ENCODE assay signal across 10 mouse cellular contexts in the genomic region with DNA sequence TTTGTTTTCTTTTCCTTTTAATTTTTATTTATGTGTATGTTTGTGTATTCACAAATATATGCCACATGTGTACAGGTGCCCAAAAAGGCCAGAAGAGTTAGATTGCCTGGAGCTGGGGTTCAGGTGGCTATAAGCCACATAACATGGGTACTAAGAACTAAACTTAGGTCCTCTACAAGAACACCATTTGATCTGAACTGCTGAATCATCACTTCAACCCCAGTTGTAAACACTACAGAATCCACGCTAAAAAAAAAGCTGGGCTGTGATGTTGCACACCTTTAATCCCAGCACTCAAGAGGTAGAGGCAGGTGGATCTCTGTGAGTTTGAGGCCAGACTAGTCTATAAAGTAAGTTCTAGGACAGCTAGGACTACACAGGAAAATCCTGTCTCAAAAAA. TPM values are rescaled to one million over a fixed set of nuclear protein-coding genes. Genes with fewer than 3 reads are reported as not detected.
DNase-seq lines count a peak whose midpoint lies in the region; ATAC-seq and TF ChIP-seq lines count a peak whose summit lies in the region.
"Had no signal": no experiment of that assay in that cellular context is flagged by ENCODE, and none has a peak within 500 bp of the region (broad histone marks: within the 10 kb centered on the region; RNA-seq: fewer than 3 reads in every experiment).

No protein-coding gene starts in this region.

- no peak for ATAC-seq in intestine, embryonic 14.5 days (replicated peaks; ENCODE audit: low FRiP score, low TSS enrichment, low read depth)
- no peak for ATAC-seq in intestine, postnatal 0 days
- no peak for ATAC-seq in forebrain, embryonic 14.5 days
- no peak for ATAC-seq in midbrain, embryonic 13.5 days
- no peak for ATAC-seq in megakaryocyte progenitor cell, adult 5-6 weeks (replicated peaks; ENCODE audit: poor library complexity)

- peaks cover 24% of the 10 kb centered on the region for H3K36me3 ChIP-seq in intestine, embryonic 14.5 days (ENCODE audit: control insufficient read depth, insufficient read depth, low read length)
- H3K36me3 ChIP-seq in intestine, postnatal 0 days (ENCODE audit: control insufficient read depth, insufficient read depth): peaks cover 21% of the 10 kb centered on the region
- peaks cover 25% of the 10 kb centered on the region for H3K36me3 ChIP-seq in ES-E14 (ENCODE audit: control insufficient read depth, insufficient read depth, low read length, poor library complexity, severe bottlenecking)
- H3K36me3 ChIP-seq in forebrain, embryonic 14.5 days (ENCODE audit: control insufficient read depth, insufficient read depth, low read length): peaks cover 24% of the 10 kb centered on the region
- peaks cover 20% of the 10 kb centered on the region for H3K36me3 ChIP-seq in midbrain, embryonic 13.5 days

- peaks cover 29% of the 10 kb centered on the region for H3K4me1 ChIP-seq in intestine, embryonic 14.5 days (replicated peaks; ENCODE audit: control insufficient read depth, insufficient read depth, low read length)
- H3K4me1 ChIP-seq in intestine, postnatal 0 days (replicated peaks; ENCODE audit: control insufficient read depth, insufficient read depth, low read length): no peaks in the 10 kb centered on the region
- peaks cover 0 to 5% of the 10 kb centered on the region in 2 experiments; a peak in 1 of 4 replicates for H3K4me1 ChIP-seq in ES-E14 (ENCODE audit: control insufficient read depth in 2 of 2, insufficient read depth in 2 of 2, low read length in 2 of 2, poor library complexity in 1 of 2)
- peaks cover 21% of the 10 kb centered on the region for H3K4me1 ChIP-seq in forebrain, embryonic 14.5 days (ENCODE audit: control insufficient read depth, insufficient read depth, low read length)
- H3K4me1 ChIP-seq in midbrain, embryonic 13.5 days (replicated peaks): peaks cover 38% of the 10 kb centered on the region

- in situ Hi-C loops in ES-E14 (cut with MboI; ENCODE audit: low sequenced_read_pairs in 2 of 2, unreplicated experiment in 2 of 2): no loop called here

- H3K4me2 ChIP-seq in intestine, embryonic 14.5 days (ENCODE audit: low read length): peak overlapping the region; percentile 84; the same call in 1 of the 2 replicates
- H3K4me2 ChIP-seq in intestine, postnatal 0 days (replicated peaks; ENCODE audit: low read depth): no peak overlapping the region
- peak overlapping the region; percentile 83; the same call in 1 of the 2 replicates for H3K4me2 ChIP-seq in forebrain, embryonic 14.5 days (ENCODE audit: low read length)
- H3K4me2 ChIP-seq in midbrain, embryonic 13.5 days (replicated peaks): peak overlapping the region; percentile 65; the same call in 1 of the 2 replicates

- H3K9ac ChIP-seq in intestine, embryonic 14.5 days (ENCODE audit: low read length): no peak overlapping the region
- H3K9ac ChIP-seq in intestine, postnatal 0 days (ENCODE audit: low read depth, low read length): no peak overlapping the region
- no peak overlapping the region; the same call in 1 of the 2 replicates for H3K9ac ChIP-seq in ES-E14 (ENCODE audit: insufficient read depth, low read depth, low read length, poor library complexity, severe bottlenecking)
- H3K9ac ChIP-seq in forebrain, embryonic 14.5 days (ENCODE audit: low read length): peak overlapping the region; percentile 8; the same call in 1 of the 2 replicates
- H3K9ac ChIP-seq in midbrain, embryonic 13.5 days (replicated peaks): no peak overlapping the region; the same call in 1 of the 2 replicates

- WGBS in intestine, embryonic 14.5 days: 73% methylated on average over 1 of the region's 1 CpGs
- WGBS in intestine, postnatal 0 days: 39% methylated on average over 1 of the region's 1 CpGs
- 91% methylated on average over 1 of the region's 1 CpGs for WGBS in forebrain, embryonic 14.5 days
- WGBS in midbrain, embryonic 13.5 days: 84% methylated on average over 1 of the region's 1 CpGs

- H3K4me3 ChIP-seq in intestine, embryonic 14.5 days (ENCODE audit: low read depth, low read length): no peak overlapping the region
- no peak overlapping the region for H3K4me3 ChIP-seq in intestine, postnatal 0 days (ENCODE audit: low read depth, low read length)
- H3K4me3 ChIP-seq in ES-E14 (ENCODE audit: insufficient read depth in 1 of 2, low read depth in 1 of 2, low read length in 2 of 2, poor library complexity in 1 of 2, severe bottlenecking in 1 of 2): peak overlapping the region in 1 of 2 experiments; percentile 89; a peak in 1 of 4 replicates
- no peak overlapping the region for H3K4me3 ChIP-seq in forebrain, embryonic 14.5 days (ENCODE audit: low read depth, low read length)
- peak overlapping the region; percentile 71; the same call in 1 of the 2 replicates for H3K4me3 ChIP-seq in midbrain, embryonic 13.5 days (replicated peaks)

- no peak for TF ChIP-seq CTCF in intestine, postnatal 0 days (IDR thresholded peaks at IDR 0.05; ENCODE audit: low read depth)

- H3K27me3 ChIP-seq in intestine, embryonic 14.5 days (replicated peaks; ENCODE audit: control insufficient read depth, insufficient read depth, low read length): no peaks in the 10 kb centered on the region
- no peaks in the 10 kb centered on the region for H3K27me3 ChIP-seq in intestine, postnatal 0 days (replicated peaks; ENCODE audit: control insufficient read depth, insufficient read depth, low read length)
- H3K27me3 ChIP-seq in forebrain, embryonic 14.5 days (replicated peaks; ENCODE audit: control insufficient read depth, insufficient read depth, low read length): no peaks in the 10 kb centered on the region
- H3K27me3 ChIP-seq in midbrain, embryonic 13.5 days: no peaks in the 10 kb centered on the region
- H3K27me3 ChIP-seq: heart, embryonic 15.5 days had no signal

- DNase-seq in intestine, embryonic 14.5 days (ENCODE audit: low spot score): no peak
- no peak for DNase-seq in ES-E14 (ENCODE audit: low read depth, low spot score)
- no peak for DNase-seq in forebrain, embryonic 14.5 days (ENCODE audit: low spot score)
- no peak for DNase-seq in cerebellum, adult 8-10 months
- no peak for DNase-seq in adrenal gland, postnatal 4 days (ENCODE audit: low spot score in 2 of 2)

- no peaks in the 10 kb centered on the region for H3K9me3 ChIP-seq in intestine, embryonic 14.5 days (ENCODE audit: control insufficient read depth, low read length)
- no peaks in the 10 kb centered on the region for H3K9me3 ChIP-seq in intestine, postnatal 0 days (ENCODE audit: control insufficient read depth)
- H3K9me3 ChIP-seq in ES-E14 (ENCODE audit: control insufficient read depth, insufficient read depth, low read depth, low read length): no peaks in the 10 kb centered on the region
- no peaks in the 10 kb centered on the region for H3K9me3 ChIP-seq in forebrain, embryonic 14.5 days (replicated peaks; ENCODE audit: control insufficient read depth, low read length)
- no peaks in the 10 kb centered on the region for H3K9me3 ChIP-seq in midbrain, embryonic 13.5 days
- H3K9me3 ChIP-seq: heart, embryonic 15.5 days had no signal

- H3K27ac ChIP-seq in intestine, embryonic 14.5 days (ENCODE audit: low read depth): no peak overlapping the region
- no peak overlapping the region for H3K27ac ChIP-seq in intestine, postnatal 0 days (ENCODE audit: low read depth, low read length)
- H3K27ac ChIP-seq in ES-E14 (ENCODE audit: insufficient read depth, low read depth, low read length, poor library complexity, severe bottlenecking): peak overlapping the region; percentile 12; the same call in 1 of the 2 replicates
- H3K27ac ChIP-seq in forebrain, embryonic 14.5 days (ENCODE audit: low read depth, low read length): no peak overlapping the region
- H3K27ac ChIP-seq in midbrain, embryonic 13.5 days: no peak overlapping the region
- H3K27ac ChIP-seq: heart, embryonic 15.5 days had no signal

RNA-seq across cellular contexts. Expression of a gene that starts 1.8 kb away (rescaled TPM):
- 121 and 126 TPM in 2 replicates for polyA plus RNA-seq in intestine, embryonic 14.5 days (2014; fragmentation: Nextera tagmentation; extraction: Ambion mirVana)
- polyA plus RNA-seq in intestine, postnatal 0 days (2015; fragmentation: Nextera tagmentation; extraction: Ambion mirVana): 237 and 283 TPM in 2 replicates
- total RNA-seq in ES-E14 (2012; rRNA removed): 354 and 566 TPM in 2 replicates
- polyA plus RNA-seq in forebrain, embryonic 14.5 days (2014; fragmentation: Nextera tagmentation; extraction: Ambion mirVana): 179 and 200 TPM in 2 replicates
- 151 and 153 TPM in 2 replicates for polyA plus RNA-seq in midbrain, embryonic 13.5 days (2015; fragmentation: Nextera tagmentation; extraction: Ambion mirVana)
- 69.3 and 73.0 TPM in 2 replicates for total RNA-seq in megakaryocyte progenitor cell, adult 5-6 weeks (2015)
- 84.0 and 87.7 TPM in 2 replicates for total RNA-seq in megakaryocyte progenitor cell, adult 5-6 weeks (2017)
- 100 to 1,000 TPM; 161 to 174 TPM for total RNA-seq in adrenal gland, postnatal 4 days (2021)

RNA-seq across cellular contexts. Expression of a gene that starts 14.2 kb away (rescaled TPM):
- polyA plus RNA-seq in intestine, embryonic 14.5 days (2014; fragmentation: Nextera tagmentation; extraction: Ambion mirVana): 96.3 and 97.8 TPM in 2 replicates
- 32.8 and 33.4 TPM in 2 replicates for polyA plus RNA-seq in intestine, postnatal 0 days (2015; fragmentation: Nextera tagmentation; extraction: Ambion mirVana)
- total RNA-seq in ES-E14 (2012; rRNA removed): 173 and 180 TPM in 2 replicates
- polyA plus RNA-seq in forebrain, embryonic 14.5 days (2014; fragmentation: Nextera tagmentation; extraction: Ambion mirVana): 109 and 111 TPM in 2 replicates
- polyA plus RNA-seq in midbrain, embryonic 13.5 days (2015; fragmentation: Nextera tagmentation; extraction: Ambion mirVana): 89.1 and 93.4 TPM in 2 replicates
- total RNA-seq in megakaryocyte progenitor cell, adult 5-6 weeks (2015): 111 and 112 TPM in 2 replicates
- total RNA-seq in megakaryocyte progenitor cell, adult 5-6 weeks (2017): 102 TPM in 2 replicates
- total RNA-seq in adrenal gland, postnatal 4 days (2021): 10 to 100 TPM; 64.2 to 64.3 TPM

RNA-seq across cellular contexts. Expression of a gene that starts 19.1 kb away (rescaled TPM):
- polyA plus RNA-seq in intestine, embryonic 14.5 days (2014; fragmentation: Nextera tagmentation; extraction: Ambion mirVana): 0.90 and 1.3 TPM in 2 replicates
- 0.50 and 0.56 TPM in 2 replicates for polyA plus RNA-seq in intestine, postnatal 0 days (2015; fragmentation: Nextera tagmentation; extraction: Ambion mirVana)
- total RNA-seq in ES-E14 (2012; rRNA removed): 8.5 and 8.9 TPM in 2 replicates
- 0.77 and 1.1 TPM in 2 replicates for polyA plus RNA-seq in forebrain, embryonic 14.5 days (2014; fragmentation: Nextera tagmentation; extraction: Ambion mirVana)
- 2.2 and 2.5 TPM in 2 replicates for polyA plus RNA-seq in midbrain, embryonic 13.5 days (2015; fragmentation: Nextera tagmentation; extraction: Ambion mirVana)
- 1.2 and 4.4 TPM in 2 replicates for total RNA-seq in megakaryocyte progenitor cell, adult 5-6 weeks (2015)
- total RNA-seq in megakaryocyte progenitor cell, adult 5-6 weeks (2017): not detected in 2 replicates
- total RNA-seq in adrenal gland, postnatal 4 days (2021): 1 to 10 TPM; 2.3 to 2.5 TPM
- polyA plus RNA-seq: macrophage had no signal

RNA-seq across cellular contexts. Expression of a gene that starts 19.8 kb away (rescaled TPM):
- polyA plus RNA-seq in intestine, embryonic 14.5 days (2014; fragmentation: Nextera tagmentation; extraction: Ambion mirVana): 114 and 132 TPM in 2 replicates
- polyA plus RNA-seq in intestine, postnatal 0 days (2015; fragmentation: Nextera tagmentation; extraction: Ambion mirVana): 83.4 and 89.2 TPM in 2 replicates
- 66.3 and 73.2 TPM in 2 replicates for total RNA-seq in ES-E14 (2012; rRNA removed)
- polyA plus RNA-seq in forebrain, embryonic 14.5 days (2014; fragmentation: Nextera tagmentation; extraction: Ambion mirVana): 104 and 105 TPM in 2 replicates
- polyA plus RNA-seq in midbrain, embryonic 13.5 days (2015; fragmentation: Nextera tagmentation; extraction: Ambion mirVana): 121 and 127 TPM in 2 replicates
- total RNA-seq in megakaryocyte progenitor cell, adult 5-6 weeks (2015): 32.5 and 45.3 TPM in 2 replicates
- total RNA-seq in megakaryocyte progenitor cell, adult 5-6 weeks (2017): 54.1 and 54.8 TPM in 2 replicates
- total RNA-seq in adrenal gland, postnatal 4 days (2021): 100 to 1,000 TPM; 118 to 125 TPM

RNA-seq across cellular contexts. Expression of a gene that starts 35.5 kb away (rescaled TPM):
- polyA plus RNA-seq in intestine, embryonic 14.5 days (2014; fragmentation: Nextera tagmentation; extraction: Ambion mirVana): 168 and 172 TPM in 2 replicates
- polyA plus RNA-seq in intestine, postnatal 0 days (2015; fragmentation: Nextera tagmentation; extraction: Ambion mirVana): 54.5 and 57.2 TPM in 2 replicates
- 99.5 and 101 TPM in 2 replicates for total RNA-seq in ES-E14 (2012; rRNA removed)
- 162 and 178 TPM in 2 replicates for polyA plus RNA-seq in forebrain, embryonic 14.5 days (2014; fragmentation: Nextera tagmentation; extraction: Ambion mirVana)
- polyA plus RNA-seq in midbrain, embryonic 13.5 days (2015; fragmentation: Nextera tagmentation; extraction: Ambion mirVana): 195 and 206 TPM in 2 replicates
- total RNA-seq in megakaryocyte progenitor cell, adult 5-6 weeks (2015): 339 and 367 TPM in 2 replicates
- total RNA-seq in megakaryocyte progenitor cell, adult 5-6 weeks (2017): 76.5 and 91.9 TPM in 2 replicates
- 100 to 1,000 TPM; 124 to 145 TPM for total RNA-seq in adrenal gland, postnatal 4 days (2021)
